Mouse (Mus musculus): ENCODE measurements around the gene Fbxw10. TPM values are rescaled to one million over a fixed set of nuclear protein-coding genes. Genes with fewer than 3 reads are reported as not detected.

The Fbxw10 gene
- polyA plus RNA-seq, 2 experiments = 0.08 TPM; not detected in 1

DNA sequence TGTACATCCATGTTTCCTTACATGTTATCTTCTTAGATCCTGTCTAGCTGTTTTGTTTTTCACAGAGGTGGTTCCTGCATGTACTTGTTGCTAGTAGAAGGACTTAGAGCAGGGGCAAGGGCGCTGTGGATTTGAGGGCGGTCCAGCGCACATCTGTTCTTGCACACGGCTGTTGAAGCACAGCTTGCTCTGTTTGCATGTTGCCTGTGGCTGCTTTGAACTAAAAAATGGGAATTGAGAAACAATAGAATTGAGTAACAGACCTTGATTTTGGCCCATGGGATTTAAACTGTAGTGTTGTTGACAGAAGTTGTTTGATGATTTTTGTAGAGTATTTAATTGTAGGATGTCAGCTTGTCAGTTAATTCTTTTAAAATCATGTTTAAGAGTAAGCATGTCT, 43.9 kb downstream of the Fbxw10 start:
- 82% methylated on average over 4 of the region's 4 CpGs for WGBS (ENCODE audit: insufficient replicate concordance)
- no peak overlapping the region for H3K4me2 ChIP-seq (ENCODE audit: low read depth)

DNA sequence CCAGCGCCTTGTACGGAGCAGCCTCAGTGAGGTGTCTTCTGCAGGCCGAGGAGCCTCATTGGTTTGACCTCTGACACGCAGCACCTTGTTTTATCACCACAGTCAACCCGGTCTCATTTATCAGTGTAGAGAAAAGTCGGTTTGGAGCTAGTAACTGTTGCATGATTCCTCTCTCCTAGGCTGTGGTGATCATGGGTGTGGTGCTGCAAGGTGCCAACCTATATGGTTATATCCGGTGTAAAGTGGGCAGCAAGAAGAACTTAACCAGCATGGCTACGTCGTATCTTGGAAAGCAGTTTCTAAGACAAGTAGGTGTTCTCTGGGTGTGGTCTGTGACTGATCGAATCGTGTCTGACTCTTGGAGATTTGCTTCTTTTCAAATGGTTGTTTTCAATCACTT, 44.9 kb downstream of the Fbxw10 start:
- H3K9ac ChIP-seq (replicated peaks) = no peak overlapping the region
- TF ChIP-seq EP300 (IDR thresholded peaks at IDR 0.05; ENCODE audit: low read depth) (no peak), CTCF (IDR thresholded peaks at IDR 0.05; ENCODE audit: low read depth) (no peak)
- ATAC-seq (ENCODE audit: insufficient read depth) = no peak
- no peak overlapping the region for H3K4me2 ChIP-seq (ENCODE audit: low read depth)
- H3K36me3 ChIP-seq (replicated peaks; ENCODE audit: control insufficient read depth, insufficient read depth, low read depth) = peaks cover 2% of the 10 kb centered on the region
- no peaks in the 10 kb centered on the region for H3K4me1 ChIP-seq (replicated peaks; ENCODE audit: control insufficient read depth in 2 of 2, insufficient read depth in 2 of 2, low read length in 1 of 2)
- H3K27ac ChIP-seq = no peak overlapping the region
- no peak overlapping the region for H3K4me3 ChIP-seq (ENCODE audit: insufficient read depth in 1 of 2, low read depth in 2 of 2, low read length in 2 of 2)
- 72% methylated on average over 11 of the region's 11 CpGs for WGBS (ENCODE audit: insufficient replicate concordance)
- no peaks in the 10 kb centered on the region for H3K9me3 ChIP-seq (ENCODE audit: control insufficient read depth, low read length)
- DNase-seq (ENCODE audit: low read depth in 3 of 3, low spot score in 3 of 3) = no peak
- H3K27me3 ChIP-seq (ENCODE audit: control insufficient read depth, insufficient read depth, low read length) = no peaks in the 10 kb centered on the region

More for the DNA sequence above, 43.9 kb downstream of the Fbxw10 start:
- Histone ChIP-seq H3K4me3 (ENCODE audit: insufficient read depth in 1 of 2, low read depth in 2 of 2, low read length in 2 of 2) (no peak overlapping the region), H3K27me3 (ENCODE audit: control insufficient read depth, insufficient read depth, low read length) (no peaks in the 10 kb centered on the region), H3K4me1 (replicated peaks; ENCODE audit: control insufficient read depth in 2 of 2, insufficient read depth in 2 of 2, low read length in 1 of 2) (no peaks in the 10 kb centered on the region), H3K27ac (no peak overlapping the region), H3K9me3 (ENCODE audit: control insufficient read depth, low read length) (no peaks in the 10 kb centered on the region), H3K36me3 (replicated peaks; ENCODE audit: control insufficient read depth, insufficient read depth, low read depth) (peaks cover 6% of the 10 kb centered on the region), H3K9ac (replicated peaks) (no peak overlapping the region)
- TF ChIP-seq CTCF (IDR thresholded peaks at IDR 0.05; ENCODE audit: low read depth) (no peak), EP300 (IDR thresholded peaks at IDR 0.05; ENCODE audit: low read depth) (no peak)
- DNase-seq (ENCODE audit: low read depth in 3 of 3, low spot score in 3 of 3) = no peak
- no peak for ATAC-seq (ENCODE audit: insufficient read depth)

DNA sequence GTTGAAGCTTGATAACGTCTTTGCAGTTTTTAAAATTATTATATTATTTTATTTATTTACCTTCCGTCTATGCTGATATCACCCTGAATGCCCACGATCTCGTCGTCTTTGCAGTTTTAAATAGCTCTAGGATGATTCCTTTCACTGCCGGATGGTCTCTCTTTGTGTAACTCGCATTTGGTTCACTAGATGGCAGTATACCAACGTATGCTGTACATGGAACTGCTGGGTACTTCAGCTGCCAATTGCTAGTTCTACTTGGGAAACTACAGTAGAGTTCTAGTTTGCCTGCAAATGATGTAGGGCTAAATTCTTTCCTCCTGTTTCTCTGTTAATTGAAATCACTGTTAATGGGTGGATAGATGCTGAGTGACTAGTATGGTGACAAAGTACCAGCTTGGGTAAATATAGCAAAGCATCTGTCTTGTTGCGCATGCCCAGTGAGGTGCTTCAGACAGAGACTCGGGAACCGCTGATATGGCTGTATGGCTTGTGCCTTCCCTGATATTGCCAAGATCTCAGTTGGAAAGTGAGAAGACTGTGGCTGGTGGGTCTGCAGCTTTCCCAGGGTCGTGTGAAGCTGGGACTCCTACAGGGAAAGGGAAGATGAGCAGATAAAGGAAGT, 54.9 kb downstream of the Fbxw10 start:
- ATAC-seq (ENCODE audit: insufficient read depth) (no peak), DNase-seq (ENCODE audit: low read depth in 3 of 3, low spot score in 3 of 3) (peak in 2 of 3 experiments; percentile 25 to 26)
- H3K27me3 ChIP-seq (ENCODE audit: control insufficient read depth, insufficient read depth, low read length) = no peaks in the 10 kb centered on the region
- no peaks in the 10 kb centered on the region for H3K9me3 ChIP-seq (ENCODE audit: control insufficient read depth, low read length)
- no peak overlapping the region for H3K27ac ChIP-seq
- TF ChIP-seq EP300 (IDR thresholded peaks at IDR 0.05; ENCODE audit: low read depth) (no peak), CTCF (IDR thresholded peaks at IDR 0.05; ENCODE audit: low read depth) (peak; percentile 69)
- WGBS (ENCODE audit: insufficient replicate concordance) = 28% methylated on average over 12 of the region's 12 CpGs
- H3K4me2 ChIP-seq (ENCODE audit: low read depth) = no peak overlapping the region
- H3K4me1 ChIP-seq (replicated peaks; ENCODE audit: control insufficient read depth in 2 of 2, insufficient read depth in 2 of 2, low read length in 1 of 2) = no peaks in the 10 kb centered on the region
- no peak overlapping the region for H3K4me3 ChIP-seq (ENCODE audit: insufficient read depth in 1 of 2, low read depth in 2 of 2, low read length in 2 of 2)
- no peaks in the 10 kb centered on the region for H3K36me3 ChIP-seq (replicated peaks; ENCODE audit: control insufficient read depth, insufficient read depth, low read depth)
- no peak overlapping the region for H3K9ac ChIP-seq (replicated peaks)

DNA sequence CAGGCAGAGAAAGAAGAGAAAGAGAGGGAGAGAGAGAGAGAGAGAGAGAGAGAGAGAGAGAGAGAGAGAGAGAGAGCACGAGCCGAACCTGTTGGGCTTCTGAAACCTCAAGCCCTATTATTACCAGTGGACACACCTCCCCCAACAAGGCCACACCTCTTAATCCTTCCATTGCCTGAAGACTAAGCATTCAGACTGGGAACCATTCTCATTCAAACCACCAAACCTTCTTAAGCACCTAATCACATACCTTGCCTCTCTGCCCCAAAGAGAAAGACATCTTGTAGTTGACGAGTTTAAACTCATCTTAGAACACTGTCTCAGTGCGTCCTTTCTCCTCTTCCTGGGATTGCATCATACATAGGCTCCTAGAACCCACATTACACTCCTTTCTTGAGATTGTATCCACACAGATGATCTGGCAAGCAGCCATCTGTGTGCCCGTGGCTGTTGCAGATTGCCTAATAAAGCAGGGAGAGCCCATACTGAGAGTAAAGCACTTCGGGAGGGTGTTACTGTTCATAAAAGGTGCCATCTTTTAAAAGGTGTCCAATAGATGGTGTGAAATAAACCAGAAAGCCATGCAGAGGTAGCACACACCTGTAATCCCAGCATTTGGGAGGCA, 57.1 kb downstream of the Fbxw10 start:
- ATAC-seq (ENCODE audit: insufficient read depth) (no peak), DNase-seq (ENCODE audit: low read depth in 3 of 3, low spot score in 3 of 3) (no peak)
- H3K9ac ChIP-seq (replicated peaks) = no peak overlapping the region
- H3K27ac ChIP-seq = no peak overlapping the region
- TF ChIP-seq EP300 (IDR thresholded peaks at IDR 0.05; ENCODE audit: low read depth) = no peak
- no peaks in the 10 kb centered on the region for H3K4me1 ChIP-seq (replicated peaks; ENCODE audit: control insufficient read depth in 2 of 2, insufficient read depth in 2 of 2, low read length in 1 of 2)
- H3K4me2 ChIP-seq (ENCODE audit: low read depth) = no peak overlapping the region
- H3K27me3 ChIP-seq (ENCODE audit: control insufficient read depth, insufficient read depth, low read length) = no peaks in the 10 kb centered on the region
- no peaks in the 10 kb centered on the region for H3K9me3 ChIP-seq (ENCODE audit: control insufficient read depth, low read length)
- no peaks in the 10 kb centered on the region for H3K36me3 ChIP-seq (replicated peaks; ENCODE audit: control insufficient read depth, insufficient read depth, low read depth)
- no peak overlapping the region for H3K4me3 ChIP-seq (ENCODE audit: insufficient read depth in 1 of 2, low read depth in 2 of 2, low read length in 2 of 2)
- WGBS (ENCODE audit: insufficient replicate concordance) = 57% methylated on average over 6 of the region's 6 CpGs

DNA sequence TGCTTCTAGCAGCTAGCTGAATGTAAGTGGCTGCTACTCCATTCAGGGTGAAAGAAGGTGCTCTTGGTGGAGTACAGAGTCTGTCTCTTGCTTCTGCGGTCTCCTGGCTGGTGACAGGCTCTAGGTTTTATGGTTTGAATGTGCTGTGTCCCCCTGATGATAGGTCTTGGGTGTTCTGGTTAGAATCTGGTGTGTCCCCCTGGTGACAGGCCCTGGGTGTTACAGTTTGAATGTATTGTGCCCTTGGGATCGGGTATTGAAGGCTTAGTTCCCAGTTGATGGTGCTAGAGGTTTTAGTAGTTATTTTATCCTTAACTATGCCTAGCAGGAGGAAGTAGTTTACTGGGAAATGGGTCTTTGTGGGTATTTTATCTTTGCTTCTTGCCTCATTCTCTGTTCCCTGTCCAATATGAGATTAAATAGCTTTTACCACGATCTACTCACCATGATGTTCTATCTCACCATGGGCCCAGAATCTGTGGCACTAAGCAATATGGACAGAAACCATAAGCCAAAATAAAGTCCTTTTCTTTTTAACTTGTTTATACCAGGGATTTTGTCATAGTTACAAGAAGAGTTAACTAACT, 62.9 kb downstream of the Fbxw10 start:
- Histone ChIP-seq H3K9me3 (ENCODE audit: control insufficient read depth, low read length) (no peaks in the 10 kb centered on the region), H3K4me1 (replicated peaks; ENCODE audit: control insufficient read depth in 2 of 2, insufficient read depth in 2 of 2, low read length in 1 of 2) (no peaks in the 10 kb centered on the region), H3K9ac (replicated peaks) (no peak overlapping the region), H3K4me3 (ENCODE audit: insufficient read depth in 1 of 2, low read depth in 2 of 2, low read length in 2 of 2) (no peak overlapping the region), H3K4me2 (ENCODE audit: low read depth) (no peak overlapping the region), H3K36me3 (replicated peaks; ENCODE audit: control insufficient read depth, insufficient read depth, low read depth) (no peaks in the 10 kb centered on the region), H3K27ac (no peak overlapping the region), H3K27me3 (ENCODE audit: control insufficient read depth, insufficient read depth, low read length) (no peaks in the 10 kb centered on the region)
- TF ChIP-seq EP300 (IDR thresholded peaks at IDR 0.05; ENCODE audit: low read depth) (no peak), CTCF (IDR thresholded peaks at IDR 0.05; ENCODE audit: low read depth) (peak; percentile 50)
- 40% methylated on average over 3 of the region's 3 CpGs for WGBS (ENCODE audit: insufficient replicate concordance)
- DNase-seq (ENCODE audit: low read depth in 3 of 3, low spot score in 3 of 3) = no peak
- no peak for ATAC-seq (ENCODE audit: insufficient read depth)

Data from liver, embryonic 14.5 days (tissue).